Mouse (Mus musculus): Measurements from ENCODE around the gene Gm6880.
"Not testable (repeated sequence)": the region's sequence is repeated elsewhere in the genome, so short reads cannot be mapped to it uniquely, and the experiment has no call there.

The Gm6880 gene

DNA sequence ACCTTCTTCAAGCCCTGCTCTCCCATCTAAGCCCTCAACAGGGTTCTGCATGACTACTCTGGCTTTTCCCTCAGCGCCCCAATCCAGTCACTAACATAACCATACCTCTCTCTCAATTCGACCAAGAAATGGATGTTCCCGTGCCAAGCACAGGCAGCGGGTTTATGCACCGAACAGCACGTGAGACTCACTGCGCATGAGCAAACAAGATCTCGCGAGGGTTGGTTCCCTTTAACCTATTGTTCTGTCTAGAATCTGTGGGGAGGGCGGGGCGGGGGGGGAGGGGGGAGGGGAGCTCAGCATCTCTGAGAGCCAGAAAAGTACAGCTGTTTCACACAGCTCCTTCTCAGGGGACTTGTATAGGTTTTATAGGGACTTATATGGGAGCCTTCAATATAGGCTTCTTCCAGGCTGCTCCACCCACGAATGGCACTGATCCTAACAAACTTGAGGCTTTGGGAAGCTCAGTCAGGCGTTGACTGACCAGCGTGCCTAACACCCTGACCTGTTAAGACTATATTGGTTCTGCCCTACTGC is at the start of gene Gm6880:
Gm6880 (minus strand) TSS at position 51 of the 537 bp plus-strand sequence.
- DNase-seq (ENCODE audit: low spot score): not testable (repeated sequence)

DNA sequence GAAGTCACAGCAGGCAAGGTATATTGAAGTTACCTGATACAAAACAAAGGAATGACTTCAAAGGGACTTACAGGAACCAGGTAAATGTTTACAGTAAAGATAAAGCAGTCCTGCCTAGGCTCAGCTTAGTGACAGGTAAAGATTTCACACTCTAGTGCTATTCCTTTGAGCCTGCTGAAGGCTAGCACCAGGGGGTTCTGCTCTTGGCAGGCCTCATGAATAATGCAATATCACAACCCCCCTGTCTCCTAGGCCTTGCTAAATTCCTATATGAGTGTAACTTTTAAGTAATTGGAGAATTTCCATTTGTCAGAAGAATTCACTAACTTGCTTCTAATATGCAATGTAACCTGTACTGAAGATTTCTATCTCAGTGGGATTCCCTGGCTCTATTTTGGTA is 36.3 kb upstream of the Gm6880 start:
- not testable (repeated sequence) for DNase-seq (ENCODE audit: low spot score)

DNA sequence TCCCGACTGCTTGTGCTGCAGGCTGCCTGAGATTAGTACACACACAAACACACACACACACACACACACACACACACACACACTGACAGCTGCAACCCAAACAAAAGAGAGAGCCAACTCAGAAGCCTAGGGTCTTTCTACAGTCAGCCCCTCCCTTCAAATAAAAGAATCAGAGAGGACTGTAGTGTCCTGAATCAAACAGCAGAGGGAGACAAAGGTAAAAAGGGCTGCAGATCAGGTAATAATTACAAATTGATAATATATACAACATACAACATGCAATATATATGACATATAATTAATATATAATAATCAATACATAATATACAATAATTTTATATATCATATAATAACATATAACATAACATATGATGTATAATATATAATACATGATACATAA is 15.9 kb upstream of the Gm6880 start:
- peak; percentile 21 for DNase-seq (ENCODE audit: low spot score)

DNA sequence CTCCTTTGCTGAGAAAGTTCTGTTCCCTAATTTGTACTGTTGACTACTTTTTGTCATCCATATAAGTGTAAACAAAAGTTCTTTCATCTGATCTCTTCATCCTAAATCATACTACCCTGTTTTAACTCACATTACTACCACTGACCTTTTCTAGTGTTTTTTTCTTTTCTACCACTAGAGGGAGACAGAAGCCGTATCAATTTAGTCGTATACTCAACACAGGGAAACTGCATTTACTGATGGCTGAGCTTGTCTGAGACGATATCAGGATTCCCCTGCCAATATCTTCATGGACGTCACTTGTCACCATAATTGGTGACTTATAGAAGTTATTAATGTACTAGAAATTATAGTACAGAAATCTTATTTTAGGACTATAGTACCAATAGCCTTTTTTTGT is 28.4 kb downstream of the Gm6880 start:
- DNase-seq (ENCODE audit: low spot score): peak; percentile 72

DNA sequence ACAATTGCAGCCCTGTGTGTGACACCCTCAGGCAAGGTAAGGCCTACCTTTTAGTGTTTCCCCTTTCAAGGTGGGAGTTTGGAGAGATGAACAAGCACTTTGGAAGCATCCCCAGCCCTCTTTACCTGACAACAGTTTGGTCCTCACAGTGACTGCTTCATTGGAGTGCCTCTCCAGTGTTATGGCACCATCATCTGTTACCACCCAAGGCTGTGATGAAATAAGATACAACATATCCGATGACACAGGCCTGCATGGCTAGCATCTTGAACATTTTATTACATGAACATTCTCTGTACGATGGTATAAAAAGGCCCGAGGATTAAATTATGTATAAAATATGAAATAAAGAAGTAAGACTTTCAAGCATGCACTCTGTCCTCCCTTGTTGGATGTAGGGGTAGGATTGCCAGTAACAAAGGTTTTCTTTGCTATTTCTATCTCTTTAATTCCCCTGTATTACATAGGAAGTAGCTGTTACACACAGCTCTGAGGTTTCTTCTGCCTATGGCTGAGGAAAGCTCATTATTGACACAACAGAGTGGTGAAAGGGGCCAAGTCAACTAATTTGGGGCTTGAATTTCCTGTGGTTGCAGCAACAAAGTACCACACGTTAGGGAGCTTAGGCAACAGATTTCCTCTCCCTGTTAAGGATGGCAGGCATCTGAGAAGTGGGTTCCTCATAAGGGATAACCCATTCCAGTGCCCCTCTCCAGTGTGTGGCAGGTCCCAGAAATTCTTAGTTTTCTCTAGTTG is 29.9 kb downstream of the Gm6880 start:
- no peak for DNase-seq (ENCODE audit: low spot score)
